Mouse (Mus musculus): ENCODE measurements around the gene Tpsb2.

GRCm38 (mm10) chr17:25410786-25411185 lies 44.7 kb downstream of the Tpsb2 start:
- no peak for TF ChIP-seq CTCF (conservative IDR thresholded peaks at IDR 0.05; ENCODE audit: low read length)
- no peak for TF ChIP-seq POU5F1 (IDR thresholded peaks at IDR 0.05; ENCODE audit: borderline replicate concordance, low read length)
